Mouse (Mus musculus): Measurements from ENCODE around the gene Olfr1262. TPM values are rescaled to one million over a fixed set of nuclear protein-coding genes. Genes with fewer than 3 reads are reported as not detected.

Olfr1262 gene
- total RNA-seq (2021): not detected

DNA sequence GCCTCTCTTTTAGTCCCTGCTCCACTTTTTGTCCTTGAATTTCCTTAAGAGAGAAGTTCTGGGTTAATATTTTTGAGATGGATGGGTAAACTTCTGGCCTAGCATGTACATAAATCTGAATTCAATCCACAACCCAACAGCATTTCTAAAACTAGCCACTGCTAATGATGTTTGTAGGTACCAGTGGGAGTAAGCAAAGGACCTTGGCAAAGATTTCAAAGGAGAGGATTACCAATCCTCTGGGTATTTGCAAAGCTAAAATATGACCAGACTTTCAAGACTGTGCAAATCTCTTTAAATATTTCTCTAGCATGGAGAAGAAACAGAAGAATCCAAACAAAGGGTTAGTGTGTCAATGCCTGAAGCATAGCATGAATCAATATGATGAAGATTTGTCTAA is at the start of gene Olfr1262:
Olfr1262 (plus strand) TSS at position 301 of the 400 bp plus-strand sequence.
- DNase-seq: no peak
- intact Hi-C loops (cut with DNase I): no loop called here

DNA sequence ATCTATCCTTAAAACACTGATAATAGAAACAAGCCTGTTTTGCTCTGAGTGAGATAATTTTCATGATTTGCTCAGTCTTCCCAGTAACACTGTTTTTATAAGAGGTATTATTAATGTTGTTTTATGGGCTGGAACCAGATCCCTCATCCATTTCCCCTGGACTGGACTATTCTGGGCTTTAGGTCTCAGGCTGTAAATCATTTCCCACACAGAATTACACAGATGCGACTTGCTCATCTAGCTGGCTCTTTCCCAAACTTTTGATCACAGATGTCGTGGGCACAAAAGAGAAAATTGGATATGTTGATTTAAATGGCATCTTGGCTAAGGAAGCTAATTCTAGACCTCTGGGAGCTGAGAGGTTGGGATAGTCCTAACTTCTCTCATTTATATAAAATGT is 25.8 kb upstream of the Olfr1262 start, which contains the start of gene Olfr1260:
Olfr1260 (plus strand) TSS at position 157 of the 400 bp plus-strand sequence.
- intact Hi-C loops (cut with DNase I): no loop called here
- DNase-seq: no peak

DNA sequence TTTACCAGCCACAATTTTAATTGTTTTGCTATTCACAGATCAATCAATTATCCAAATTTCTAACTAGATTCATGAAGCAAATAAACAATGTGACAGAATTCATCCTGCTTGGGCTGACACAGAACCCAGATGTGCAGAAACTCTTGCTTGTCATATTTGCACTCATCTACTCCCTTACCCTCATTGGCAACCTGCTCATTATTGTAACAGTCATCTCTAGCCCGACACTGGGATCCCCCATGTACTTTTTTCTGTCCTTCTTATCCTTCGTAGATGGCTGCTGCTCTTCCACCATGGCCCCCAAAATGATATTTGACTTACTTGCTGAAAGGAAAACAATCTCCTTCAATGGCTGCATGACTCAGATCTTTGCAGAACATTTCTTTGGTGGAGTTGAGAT is 22.2 kb upstream of the Olfr1262 start:
- DNase-seq: no peak
- intact Hi-C loops (cut with DNase I): no loop called here

DNA sequence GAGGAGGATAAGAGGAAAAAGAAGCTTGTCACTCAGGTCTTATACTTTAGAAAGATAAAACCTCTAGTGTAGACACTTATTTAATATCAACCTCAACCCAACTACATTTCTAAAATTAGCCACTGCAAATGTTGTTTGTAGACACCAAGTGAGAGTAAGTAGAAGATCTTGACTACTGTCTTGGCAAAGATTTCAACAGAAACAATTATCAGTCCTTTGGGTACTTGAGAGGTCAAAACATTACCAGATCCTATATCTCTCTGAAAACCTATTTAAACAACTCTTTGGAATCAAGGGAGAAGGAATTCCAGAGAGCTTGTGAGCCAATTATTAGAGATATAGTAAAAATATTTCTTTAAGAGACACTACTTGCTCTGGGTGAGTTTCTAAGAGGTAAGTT is 9.0 kb upstream of the Olfr1262 start, which contains the start of gene Olfr1261:
Olfr1261 (plus strand) TSS at position 301 of the 400 bp plus-strand sequence.
- no peak for DNase-seq
- intact Hi-C loops (cut with DNase I): no loop called here

DNA sequence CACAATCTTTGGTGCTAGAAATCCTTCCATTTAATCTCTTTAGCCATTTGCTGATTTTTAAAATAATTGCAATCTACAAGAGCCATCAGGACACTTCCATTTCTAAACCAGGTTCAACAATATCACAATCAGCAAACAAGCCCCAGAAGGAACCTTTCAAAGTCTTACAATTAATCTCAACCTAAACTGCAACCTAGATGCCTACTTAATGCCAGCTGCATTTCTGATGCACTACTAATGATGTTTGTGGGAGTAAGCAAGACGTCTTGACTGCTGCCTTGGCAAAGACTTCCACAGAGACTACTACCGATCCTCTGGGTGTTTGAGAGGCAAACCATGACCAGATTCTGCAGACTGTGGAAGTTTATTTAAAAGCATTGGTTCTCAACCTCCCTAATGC is 11.9 kb downstream of the Olfr1262 start, which contains the start of gene Olfr1263:
Olfr1263 (plus strand) TSS at position 301 of the 400 bp plus-strand sequence.
- no peak for DNase-seq
- intact Hi-C loops (cut with DNase I): no loop called here

- no peak for DNase-seq
- intact Hi-C loops (cut with DNase I): no loop called here
Observed at GRCm38 (mm10) chr2:90025477-90025876, 25.5 kb downstream of the Olfr1262 start, which contains the start of gene Olfr1264. Olfr1264 (minus strand) TSS chr2:90025577.

DNA sequence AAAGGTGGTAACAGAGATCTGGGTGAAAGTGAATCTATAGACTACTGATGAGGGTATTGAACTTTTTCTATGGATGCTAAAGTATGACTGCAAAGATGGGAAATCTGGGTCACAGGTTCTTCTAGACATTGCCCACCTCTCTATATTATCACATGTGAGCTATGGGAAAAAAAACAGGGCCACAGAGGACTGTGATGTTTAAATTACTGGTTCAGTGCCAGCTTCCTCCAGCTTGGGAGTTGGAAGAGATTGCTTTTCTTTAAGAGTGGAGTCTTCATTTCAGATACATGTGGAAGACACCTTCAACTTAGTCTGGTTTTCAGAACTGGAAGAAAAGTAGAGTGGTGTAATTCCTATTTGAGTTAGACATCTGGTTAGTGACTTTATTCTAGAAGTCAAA is 35.1 kb downstream of the Olfr1262 start, which contains the start of gene Olfr1265:
Olfr1265 (plus strand) TSS at position 301 of the 400 bp plus-strand sequence.
- no peak for DNase-seq
- intact Hi-C loops (cut with DNase I): no loop called here

Other genes with a start within 250 kb of the Olfr1262 start
- not detected for gene Olfr1253, start 243.1 kb upstream of the Olfr1262 start, total RNA-seq (2021)
- gene Olfr1254, start 206.5 kb upstream of the Olfr1262 start, total RNA-seq (2021): not detected
- gene Olfr1255, start 188.1 kb upstream of the Olfr1262 start, total RNA-seq (2021): not detected
- not detected for gene Olfr1256, start 158.6 kb upstream of the Olfr1262 start, total RNA-seq (2021)
- gene Olfr48, start 151.9 kb upstream of the Olfr1262 start, total RNA-seq (2021): not detected
- gene Olfr1257, start 121.7 kb upstream of the Olfr1262 start, total RNA-seq (2021): not detected
- gene Olfr1258, start 72.8 kb upstream of the Olfr1262 start, total RNA-seq (2021): not detected
- gene Olfr1259, start 51.5 kb upstream of the Olfr1262 start, total RNA-seq (2021): not detected
- not detected for gene Olfr1260, start 25.8 kb upstream of the Olfr1262 start, total RNA-seq (2021)
- under 1 TPM in 1 of 2 experiments, not detected in 1; 0.12 TPM for gene Olfr1261, start 8.9 kb upstream of the Olfr1262 start, total RNA-seq (2021)
- gene Olfr1263, start 12.0 kb downstream of the Olfr1262 start, total RNA-seq (2021): not detected
- not detected for gene Olfr1264, start 25.4 kb downstream of the Olfr1262 start, total RNA-seq (2021)
- under 1 TPM in 1 of 2 experiments, not detected in 1; 0.06 TPM for gene Olfr1265, start 35.2 kb downstream of the Olfr1262 start, total RNA-seq (2021)
- not detected for gene Olfr140, start 63.4 kb downstream of the Olfr1262 start, total RNA-seq (2021)
- not detected for gene Olfr1269, start 121.3 kb downstream of the Olfr1262 start, total RNA-seq (2021)
- gene Olfr32, start 142.2 kb downstream of the Olfr1262 start, total RNA-seq (2021): not detected
- gene Olfr1270, start 152.9 kb downstream of the Olfr1262 start, total RNA-seq (2021): not detected
- gene Olfr1506, start 224.3 kb downstream of the Olfr1262 start, total RNA-seq (2021): under 1 TPM in 1 of 2 experiments, not detected in 1; 0.32 TPM